ENCODE assay signal across 31 mouse cellular contexts in the genomic region with DNA sequence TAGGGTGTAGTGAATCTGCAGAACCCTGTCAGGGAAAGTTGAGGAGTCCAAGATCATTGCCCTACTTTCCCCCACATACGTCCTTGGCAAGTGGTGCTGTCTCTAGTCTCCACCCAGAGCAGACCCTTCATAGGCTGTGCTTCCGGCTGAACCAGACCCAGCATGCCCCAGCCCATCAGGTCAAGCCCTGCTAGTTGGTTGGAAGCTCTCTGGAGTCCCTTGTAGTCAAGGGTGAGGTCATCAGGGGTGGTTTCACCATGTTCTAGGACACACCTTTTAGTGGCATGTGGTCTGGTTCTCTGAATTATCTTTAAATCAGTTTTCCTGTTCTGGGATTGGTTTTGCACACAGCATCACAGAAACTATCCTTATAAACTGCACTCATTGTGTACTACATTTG. TPM values are rescaled to one million over a fixed set of nuclear protein-coding genes. Genes with fewer than 3 reads are reported as not detected.
"Had no signal": no experiment of that assay in that cellular context is flagged by ENCODE, and none has a peak within 500 bp of the region (broad histone marks: within the 10 kb centered on the region; RNA-seq: fewer than 3 reads in every experiment).

No protein-coding gene starts in this region.

- DNase-seq: kidney, adult 11 months; kidney, adult 8-10 months; kidney, postnatal 10 days; kidney, postnatal 36 days; layer of hippocampus, postnatal 36 days; liver, postnatal 0 days; lung, postnatal 36 days; retina, postnatal 1 day; right cerebral cortex, postnatal 25 days; spleen, adult 18-20 months; thymus, postnatal 25 days had no signal

- H3K36me3 ChIP-seq: kidney, embryonic 15.5 days; limb, embryonic 15.5 days; lung, embryonic 15.5 days; midbrain, embryonic 10.5 days; midbrain, embryonic 13.5 days; neural tube, embryonic 13.5 days had no signal

- H3K4me2 ChIP-seq: kidney, embryonic 15.5 days; limb, embryonic 12.5 days; limb, embryonic 15.5 days; liver, embryonic 11.5 days; lung, embryonic 15.5 days; midbrain, embryonic 13.5 days; neural tube, embryonic 13.5 days had no signal

- H3K27me3 ChIP-seq: kidney, embryonic 15.5 days; limb, embryonic 12.5 days; limb, embryonic 15.5 days; lung, embryonic 15.5 days; midbrain, embryonic 13.5 days had no signal

- H3K4me1 ChIP-seq: kidney, embryonic 15.5 days; limb, embryonic 15.5 days; midbrain, embryonic 13.5 days; neural tube, embryonic 13.5 days had no signal

- H3K9me3 ChIP-seq: kidney, embryonic 15.5 days; limb, embryonic 12.5 days; limb, embryonic 15.5 days; lung, embryonic 15.5 days; megakaryocyte, embryonic 14.5 days; midbrain, embryonic 10.5 days; midbrain, embryonic 13.5 days; neural tube, embryonic 13.5 days had no signal

- H3K4me3 ChIP-seq: kidney, embryonic 15.5 days; left cerebral cortex, adult 2 months; limb, embryonic 12.5 days; limb, embryonic 15.5 days; lung, embryonic 15.5 days; megakaryocyte, embryonic 14.5 days; midbrain, embryonic 10.5 days; midbrain, embryonic 13.5 days; myocyte; neural tube, embryonic 13.5 days had no signal

- H3K9ac ChIP-seq: kidney, embryonic 15.5 days; limb, embryonic 12.5 days; limb, embryonic 15.5 days; liver, embryonic 14.5 days; liver, postnatal 0 days; lung, embryonic 15.5 days; midbrain, embryonic 13.5 days; neural tube, embryonic 13.5 days had no signal

- H3K27ac ChIP-seq: kidney, embryonic 15.5 days; limb, embryonic 12.5 days; limb, embryonic 15.5 days; liver, embryonic 14.5 days; lung, embryonic 15.5 days; midbrain, embryonic 10.5 days; midbrain, embryonic 13.5 days; neural tube, embryonic 13.5 days had no signal

- ATAC-seq: liver, postnatal 0 days; midbrain, embryonic 13.5 days; midbrain, embryonic 16.5 days had no signal

RNA-seq across cellular contexts. Expression of gene 5330417H12Rik, which starts 56.3 kb away (rescaled TPM):
- total RNA-seq: layer of hippocampus, adult 8-10 months; layer of hippocampus, postnatal 10 days; layer of hippocampus, postnatal 36 days; left cerebral cortex, adult 2 months; left cerebral cortex, postnatal 10 days; left cerebral cortex, postnatal 36 days; monocyte, adult 5-6 weeks; neutrophil, adult 5-6 weeks had no signal
- polyA plus RNA-seq: kidney, embryonic 15.5 days; limb, embryonic 12.5 days; limb, embryonic 15.5 days; liver, embryonic 14.5 days; liver, postnatal 0 days; lung, embryonic 15.5 days; midbrain, embryonic 10.5 days; midbrain, embryonic 13.5 days; midbrain, embryonic 16.5 days; myocyte; neural tube, embryonic 13.5 days; thymus, postnatal 0 days had no signal
